Mouse (Mus musculus): ENCODE data around the gene Kpna1. TPM values are rescaled to one million over a fixed set of nuclear protein-coding genes. Genes with fewer than 3 reads are reported as not detected.
"Not testable (repeated sequence)": the region's sequence is repeated elsewhere in the genome, so short reads cannot be mapped to it uniquely, and the experiment has no call there.

Gene Kpna1
- polyA plus RNA-seq (2012; ENCODE audit: insufficient read depth, insufficient read length, missing spikeins), result 20.4 and 28.2 TPM in 2 replicates

- not testable (repeated sequence) for H3K4me1 ChIP-seq (ENCODE audit: control insufficient read depth, insufficient read depth, insufficient read length, low read length); H3K27ac ChIP-seq (replicated peaks; ENCODE audit: low read depth, low read length); H3K4me3 ChIP-seq (ENCODE audit: insufficient read depth, low read depth, low read length)
Measured at GRCm38 (mm10) chr16:35978450-35978849, at the start of gene Kpna1. Kpna1 (plus strand) TSS chr16:35978750.

- Histone ChIP-seq H3K4me3 (ENCODE audit: insufficient read depth, low read depth, low read length) (no peak overlapping the region), H3K4me1 (ENCODE audit: control insufficient read depth, insufficient read depth, insufficient read length, low read length) (peaks cover 4% of the 10 kb centered on the region; the same call in 1 of the 2 replicates), H3K27ac (replicated peaks; ENCODE audit: low read depth, low read length) (peak overlapping the region; percentile 44; the same call in 1 of the 2 replicates)
Measured at GRCm38 (mm10) chr16:35932179-35933055, 46.1 kb upstream of the Kpna1 start.

GRCm38 (mm10) chr16:35933181-35933580 is 45.4 kb upstream of the Kpna1 start:
- peak overlapping the region; percentile 44 for H3K27ac ChIP-seq (replicated peaks; ENCODE audit: low read depth, low read length)
- no peak overlapping the region for H3K4me3 ChIP-seq (ENCODE audit: insufficient read depth, low read depth, low read length)
- H3K4me1 ChIP-seq (ENCODE audit: control insufficient read depth, insufficient read depth, insufficient read length, low read length), result peaks cover 4% of the 10 kb centered on the region; the same call in 1 of the 2 replicates

GRCm38 (mm10) chr16:35938211-35939151 is 40.1 kb upstream of the Kpna1 start, which contains the start of the genes Parp9 and Dtx3l:
Parp9 (plus strand) TSS chr16:35938470.
Dtx3l (minus strand) TSS chr16:35939151.
- Histone ChIP-seq H3K4me1 (ENCODE audit: control insufficient read depth, insufficient read depth, insufficient read length, low read length) (peaks cover 2% of the 10 kb centered on the region; the same call in 1 of the 2 replicates), H3K27ac (replicated peaks; ENCODE audit: low read depth, low read length) (peak within 1 kb of the TSS; percentile 80), H3K4me3 (ENCODE audit: insufficient read depth, low read depth, low read length) (peak within 1 kb of the TSS; percentile 92)

- Histone ChIP-seq H3K4me3 (ENCODE audit: insufficient read depth, low read depth, low read length) (peak overlapping the region; percentile 92), H3K4me1 (ENCODE audit: control insufficient read depth, insufficient read depth, insufficient read length, low read length) (peaks cover 2% of the 10 kb centered on the region; the same call in 1 of the 2 replicates), H3K27ac (replicated peaks; ENCODE audit: low read depth, low read length) (peak overlapping the region; percentile 80)
Measured at GRCm38 (mm10) chr16:35939261-35939660, 39.3 kb upstream of the Kpna1 start.

GRCm38 (mm10) chr16:35939690-35940089 is 38.9 kb upstream of the Kpna1 start:
- peaks cover 2% of the 10 kb centered on the region; the same call in 1 of the 2 replicates for H3K4me1 ChIP-seq (ENCODE audit: control insufficient read depth, insufficient read depth, insufficient read length, low read length)

GRCm38 (mm10) chr16:35941382-35941781 is 37.2 kb upstream of the Kpna1 start:
- H3K27ac ChIP-seq (replicated peaks; ENCODE audit: low read depth, low read length), result no peak overlapping the region
- H3K4me3 ChIP-seq (ENCODE audit: insufficient read depth, low read depth, low read length), result no peak overlapping the region
- peaks cover 2% of the 10 kb centered on the region; the same call in 1 of the 2 replicates for H3K4me1 ChIP-seq (ENCODE audit: control insufficient read depth, insufficient read depth, insufficient read length, low read length)

More at GRCm38 (mm10) chr16:35939690-35940089, 38.9 kb upstream of the Kpna1 start:
- peak overlapping the region; percentile 80 for H3K27ac ChIP-seq (replicated peaks; ENCODE audit: low read depth, low read length)
- H3K4me3 ChIP-seq (ENCODE audit: insufficient read depth, low read depth, low read length), result peak overlapping the region; percentile 92

GRCm38 (mm10) chr16:35949264-35949663 is 29.3 kb upstream of the Kpna1 start:
- H3K4me1 ChIP-seq (ENCODE audit: control insufficient read depth, insufficient read depth, insufficient read length, low read length), result peaks cover 3% of the 10 kb centered on the region
- H3K27ac ChIP-seq (replicated peaks; ENCODE audit: low read depth, low read length), result no peak overlapping the region; the same call in 1 of the 2 replicates
- no peak overlapping the region for H3K4me3 ChIP-seq (ENCODE audit: insufficient read depth, low read depth, low read length)

GRCm38 (mm10) chr16:35951216-35951615 is 27.3 kb upstream of the Kpna1 start:
- Histone ChIP-seq H3K4me3 (ENCODE audit: insufficient read depth, low read depth, low read length) (no peak overlapping the region), H3K4me1 (ENCODE audit: control insufficient read depth, insufficient read depth, insufficient read length, low read length) (peaks cover 3% of the 10 kb centered on the region), H3K27ac (replicated peaks; ENCODE audit: low read depth, low read length) (no peak overlapping the region)

- Histone ChIP-seq H3K4me3 (ENCODE audit: insufficient read depth, low read depth, low read length) (no peak overlapping the region), H3K27ac (replicated peaks; ENCODE audit: low read depth, low read length) (no peak overlapping the region), H3K4me1 (ENCODE audit: control insufficient read depth, insufficient read depth, insufficient read length, low read length) (peaks cover 3% of the 10 kb centered on the region)
Measured at GRCm38 (mm10) chr16:35952628-35953130, 25.9 kb upstream of the Kpna1 start.

- H3K27ac ChIP-seq (replicated peaks; ENCODE audit: low read depth, low read length); H3K4me1 ChIP-seq (ENCODE audit: control insufficient read depth, insufficient read depth, insufficient read length, low read length); H3K4me3 ChIP-seq (ENCODE audit: insufficient read depth, low read depth, low read length): not testable (repeated sequence)
Measured at GRCm38 (mm10) chr16:35965991-35966390, 12.6 kb upstream of the Kpna1 start.

- H3K4me3 ChIP-seq (ENCODE audit: insufficient read depth, low read depth, low read length), result no peak overlapping the region
- no peaks in the 10 kb centered on the region for H3K4me1 ChIP-seq (ENCODE audit: control insufficient read depth, insufficient read depth, insufficient read length, low read length)
- H3K27ac ChIP-seq (replicated peaks; ENCODE audit: low read depth, low read length), result no peak overlapping the region
Measured at GRCm38 (mm10) chr16:35966411-35967115, 12.0 kb upstream of the Kpna1 start.

- no peak overlapping the region for H3K27ac ChIP-seq (replicated peaks; ENCODE audit: low read depth, low read length)
- H3K4me3 ChIP-seq (ENCODE audit: insufficient read depth, low read depth, low read length), result no peak overlapping the region
- H3K4me1 ChIP-seq (ENCODE audit: control insufficient read depth, insufficient read depth, insufficient read length, low read length), result no peaks in the 10 kb centered on the region
Measured at GRCm38 (mm10) chr16:35967319-35967718, 11.2 kb upstream of the Kpna1 start.

GRCm38 (mm10) chr16:35968149-35968548 is 10.4 kb upstream of the Kpna1 start:
- no peak overlapping the region for H3K4me3 ChIP-seq (ENCODE audit: insufficient read depth, low read depth, low read length)
- no peak overlapping the region for H3K27ac ChIP-seq (replicated peaks; ENCODE audit: low read depth, low read length)
- no peaks in the 10 kb centered on the region for H3K4me1 ChIP-seq (ENCODE audit: control insufficient read depth, insufficient read depth, insufficient read length, low read length)

Measured in brown adipose tissue, adult 24 weeks (tissue).